Mouse (Mus musculus) liver, embryonic 12.5 days (tissue): Measurements from ENCODE around the gene Mrnip. TPM values are rescaled to one million over a fixed set of nuclear protein-coding genes. Genes with fewer than 3 reads are reported as not detected.

Experiments used
- ATAC-seq: fragments of 200-750 bp; cut with Nextera tagmentation; 2 replicates; pipeline ENCODE4 v1.8.0; 2017; ENCODE audit warnings: moderate number of reproducible peaks, mild to moderate bottlenecking, moderate library complexity
- H3K27ac ChIP-seq: fragments of 300-500 bp; sonication (generic); 2 replicates; pipeline ENCODE4 v1.5.1; 2016; ENCODE audit warnings: mild to moderate bottlenecking
- H3K27me3 ChIP-seq: fragments of 300-500 bp; sonication (generic); replicated peaks from 2 replicates; pipeline ENCODE4 v1.6.1; 2016; ENCODE audit warnings: mild to moderate bottlenecking, moderate library complexity
- H3K36me3 ChIP-seq: fragments of 300-500 bp; sonication (generic); 2 replicates; pipeline ENCODE4 v1.6.1; 2016; ENCODE audit warnings: mild to moderate bottlenecking, moderate library complexity
- H3K4me1 ChIP-seq: fragments of 300-500 bp; sonication (generic); 2 replicates; pipeline ENCODE4 v1.6.1; 2016
- H3K4me2 ChIP-seq: fragments of 300-500 bp; sonication (generic); 2 replicates; pipeline ENCODE4 v1.6.1; 2016; ENCODE audit warnings: mild to moderate bottlenecking, moderate library complexity
- H3K4me3 ChIP-seq: fragments of 300-500 bp; sonication (generic); 2 replicates; pipeline ENCODE4 v1.5.1; 2016; ENCODE audit warnings: mild to moderate bottlenecking, moderate library complexity
- H3K9ac ChIP-seq: fragments of 300-500 bp; sonication (generic); 2 replicates; pipeline ENCODE4 v1.6.1; 2016; ENCODE audit warnings: mild to moderate bottlenecking, moderate library complexity
- H3K9me3 ChIP-seq: fragments of 300-500 bp; sonication (generic); replicated peaks from 2 replicates; pipeline ENCODE4 v1.6.1; 2016; ENCODE audit warnings: mild to moderate bottlenecking, moderate library complexity
- WGBS: fragments of 180-500 bp; shearing (Covaris S2); methylation state at CpG from one replicate; pipeline ENCODE4 v1.1.7; 2016; ENCODE audit not compliant: insufficient replicate concordance; 5-methylcytosine and 5-hydroxymethylcytosine counted together
- polyA plus RNA-seq: library from polyadenylated mRNA; unstranded; fragments of >200 nt; fragmentation: Nextera tagmentation; extraction: Ambion mirVana; gene quantifications from 2 replicates; pipeline ENCODE4 v1.2.1, GENCODE M21; 2016

The Mrnip gene
- polyA plus RNA-seq, 1 experiment from 2014 or later = 8.6 TPM

GRCm38 (mm10) chr11:50208039-50208438 lies 33.8 kb downstream of the Mrnip start:
- Histone ChIP-seq H3K4me3 (no peak overlapping the region), H3K4me2 (0 out of 2 replicates have a peak overlapping the region, but pooled peaks have one; percentile 77), H3K4me1 (peaks cover 49% of the 10 kb centered on the region), H3K36me3 (peaks cover 56% of the 10 kb centered on the region), H3K9ac (peak overlapping the region; percentile 97; the same call in 1 of the 2 replicates), H3K27ac (no peak overlapping the region), H3K27me3 (no peaks in the 10 kb centered on the region), H3K9me3 (no peaks in the 10 kb centered on the region)
- WGBS = 86% methylated on average over 5 of the region's 5 CpGs
- ATAC-seq = no peak

DNA sequence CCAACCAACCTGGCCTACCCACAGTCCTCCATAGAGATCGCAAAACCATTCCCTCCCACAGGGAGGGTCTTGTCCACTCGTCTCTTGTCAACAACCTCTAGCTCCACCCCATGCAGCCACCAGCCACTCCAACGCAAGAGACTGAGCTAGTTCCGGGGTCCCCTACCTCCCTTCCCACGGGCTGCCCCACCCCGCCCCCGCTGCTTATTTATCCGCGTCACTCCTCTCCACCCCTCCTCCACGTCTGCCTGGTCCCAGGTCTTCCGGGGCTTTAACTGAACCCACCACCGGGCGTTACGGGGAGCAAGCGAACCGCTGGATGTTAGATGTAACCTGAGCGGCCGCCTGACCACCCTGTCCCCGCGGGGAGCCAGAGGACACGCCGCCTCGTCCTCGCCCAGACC lies 35.9 kb downstream of the Mrnip start:
- H3K4me3 ChIP-seq = peak overlapping the region; percentile 94
- peak; percentile 93 for ATAC-seq
- H3K9me3 ChIP-seq = no peaks in the 10 kb centered on the region
- peak overlapping the region; percentile 99 for H3K27ac ChIP-seq
- peak overlapping the region; percentile 97 for H3K9ac ChIP-seq
- 2% methylated on average over 24 of the region's 24 CpGs for WGBS
- peaks cover 37% of the 10 kb centered on the region for H3K36me3 ChIP-seq
- peaks cover 58% of the 10 kb centered on the region for H3K4me1 ChIP-seq
- peak overlapping the region; percentile 77 for H3K4me2 ChIP-seq
- no peaks in the 10 kb centered on the region for H3K27me3 ChIP-seq

- peak within 1 kb of the TSS; percentile 99 for H3K27ac ChIP-seq
- H3K9me3 ChIP-seq = no peaks in the 10 kb centered on the region
- H3K4me2 ChIP-seq = peak within 1 kb of the TSS; percentile 77
- peak within 1 kb of the TSS; percentile 97 for H3K9ac ChIP-seq
- peak within 1 kb of the TSS; percentile 94 for H3K4me3 ChIP-seq
- H3K4me1 ChIP-seq = peaks cover 63% of the 10 kb centered on the region
- ATAC-seq = peak; percentile 70
- under 1% methylated on average over 48 of the region's 48 CpGs for WGBS
- no peaks in the 10 kb centered on the region for H3K27me3 ChIP-seq
- peaks cover 32% of the 10 kb centered on the region for H3K36me3 ChIP-seq
These were observed 36.4 kb downstream of the Mrnip start, which contains the start of the genes Sqstm1 and Mgat4b for GRCm38 (mm10) chr11:50210505-50211151. Sqstm1 (minus strand) TSS chr11:50210827. Mgat4b (plus strand) TSS chr11:50210890.

- H3K27me3 ChIP-seq = no peaks in the 10 kb centered on the region
- H3K9ac ChIP-seq = peak overlapping the region; percentile 97
- H3K36me3 ChIP-seq = peaks cover 23% of the 10 kb centered on the region
- no peaks in the 10 kb centered on the region for H3K9me3 ChIP-seq
- no peak for ATAC-seq
- peak overlapping the region; percentile 77 for H3K4me2 ChIP-seq
- peak overlapping the region; percentile 94 for H3K4me3 ChIP-seq
- WGBS = 87% methylated on average over 3 of the region's 3 CpGs
- peak overlapping the region; percentile 99 for H3K27ac ChIP-seq
- peaks cover 72% of the 10 kb centered on the region for H3K4me1 ChIP-seq
These were observed 37.2 kb downstream of the Mrnip start for GRCm38 (mm10) chr11:50211322-50212059.

DNA sequence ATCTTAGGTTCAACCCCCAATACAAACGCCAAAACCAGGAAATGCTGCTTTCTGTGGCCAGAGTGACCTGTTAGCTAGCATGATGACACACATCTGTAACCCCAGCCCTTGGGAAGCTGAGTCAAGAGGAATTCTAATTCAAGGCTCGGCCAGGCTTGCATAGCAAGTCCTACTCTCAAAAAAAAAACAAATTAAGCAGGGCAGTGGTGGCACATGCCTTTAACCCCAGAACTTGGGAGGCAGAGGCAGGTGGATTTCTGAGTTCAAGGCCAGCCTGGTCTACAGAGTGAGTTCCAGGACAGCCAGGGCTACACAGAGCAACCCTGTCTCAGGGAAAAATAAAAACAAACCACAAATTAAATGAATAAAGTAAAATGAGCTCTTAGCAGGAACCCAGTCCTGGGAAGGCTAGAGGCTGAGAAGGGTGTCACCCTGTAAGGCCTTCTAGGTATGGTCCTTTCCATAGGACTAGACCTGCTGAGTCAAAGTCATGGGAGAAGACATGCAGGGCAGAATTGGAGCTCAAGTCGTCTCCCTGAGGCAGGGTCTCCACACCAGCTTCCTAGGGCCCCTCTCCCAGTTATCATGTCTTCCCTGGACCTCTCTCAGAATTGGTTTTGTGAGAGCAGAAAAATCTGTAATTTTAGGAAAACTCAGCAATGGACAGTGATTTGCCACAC lies 38.0 kb downstream of the Mrnip start:
- Histone ChIP-seq H3K4me2 (no peak overlapping the region), H3K4me3 (no peak overlapping the region), H3K9me3 (no peaks in the 10 kb centered on the region), H3K27me3 (no peaks in the 10 kb centered on the region), H3K4me1 (peaks cover 79% of the 10 kb centered on the region), H3K9ac (no peak overlapping the region), H3K27ac (peak overlapping the region; percentile 60), H3K36me3 (peaks cover 16% of the 10 kb centered on the region)
- no peak for ATAC-seq
- 46% methylated on average over 3 of the region's 3 CpGs for WGBS

DNA sequence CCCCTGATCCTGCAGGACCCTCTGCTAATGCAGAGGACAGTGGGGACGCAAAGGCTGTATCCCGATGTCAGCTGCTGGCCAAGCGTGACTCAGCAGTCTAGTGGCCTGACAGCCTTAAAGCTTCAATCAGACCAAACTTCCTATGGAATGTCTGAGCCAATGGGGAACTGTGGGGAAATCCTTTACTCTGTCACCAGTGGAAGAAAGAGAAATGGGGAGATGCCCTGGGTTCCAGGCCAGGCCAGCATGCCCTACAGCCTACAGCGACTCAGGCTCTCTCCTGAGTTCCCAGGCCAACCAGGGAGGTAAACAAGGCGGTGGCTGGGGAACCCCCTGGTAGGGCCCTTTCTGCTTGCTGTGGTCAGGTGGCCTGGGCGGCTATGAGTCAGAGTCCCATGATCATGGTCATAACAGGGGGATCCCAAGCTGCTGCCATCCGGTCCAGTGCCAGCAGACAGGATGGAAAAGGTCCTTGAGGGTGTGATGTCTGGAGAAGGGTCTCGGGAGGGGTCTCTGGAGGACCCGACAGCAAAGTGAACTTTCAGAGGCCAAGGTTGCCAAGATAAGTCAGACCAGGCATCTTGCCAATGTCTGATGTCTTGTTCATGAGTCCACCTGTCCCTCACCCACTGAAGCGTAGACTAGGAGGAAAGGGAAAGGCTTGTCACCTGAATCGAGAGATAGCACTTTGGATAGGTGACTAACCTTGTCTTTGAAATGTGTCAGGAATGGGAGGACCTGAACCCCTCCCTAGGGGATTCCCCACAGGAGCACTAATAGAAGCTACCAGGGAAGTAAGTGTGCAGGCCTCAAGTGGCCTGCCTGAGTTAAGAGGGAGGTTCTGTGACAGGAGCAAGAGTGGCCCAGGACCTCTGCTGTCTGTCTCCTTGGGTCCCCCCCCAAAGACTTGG lies 38.9 kb downstream of the Mrnip start:
- no peak overlapping the region for H3K4me3 ChIP-seq
- no peaks in the 10 kb centered on the region for H3K9me3 ChIP-seq
- peak overlapping the region; percentile 60 for H3K27ac ChIP-seq
- no peaks in the 10 kb centered on the region for H3K27me3 ChIP-seq
- H3K9ac ChIP-seq = no peak overlapping the region
- H3K4me1 ChIP-seq = peaks cover 81% of the 10 kb centered on the region
- H3K4me2 ChIP-seq = no peak overlapping the region
- ATAC-seq = no peak
- H3K36me3 ChIP-seq = peaks cover 7% of the 10 kb centered on the region
- WGBS = 59% methylated on average over 11 of the region's 11 CpGs

- no peak overlapping the region for H3K9ac ChIP-seq
- no peak for ATAC-seq
- no peak overlapping the region for H3K27ac ChIP-seq
- no peak overlapping the region for H3K4me2 ChIP-seq
- no peak overlapping the region for H3K4me3 ChIP-seq
- H3K36me3 ChIP-seq = 0 out of 2 replicates have a peak, but pooled peaks cover 6% of the 10 kb centered on the region
- peaks cover 84% of the 10 kb centered on the region for H3K4me1 ChIP-seq
- 79% methylated on average over 6 of the region's 6 CpGs for WGBS
- H3K27me3 ChIP-seq = no peaks in the 10 kb centered on the region
- no peaks in the 10 kb centered on the region for H3K9me3 ChIP-seq
These were observed 40.4 kb downstream of the Mrnip start for GRCm38 (mm10) chr11:50214631-50215030.

DNA sequence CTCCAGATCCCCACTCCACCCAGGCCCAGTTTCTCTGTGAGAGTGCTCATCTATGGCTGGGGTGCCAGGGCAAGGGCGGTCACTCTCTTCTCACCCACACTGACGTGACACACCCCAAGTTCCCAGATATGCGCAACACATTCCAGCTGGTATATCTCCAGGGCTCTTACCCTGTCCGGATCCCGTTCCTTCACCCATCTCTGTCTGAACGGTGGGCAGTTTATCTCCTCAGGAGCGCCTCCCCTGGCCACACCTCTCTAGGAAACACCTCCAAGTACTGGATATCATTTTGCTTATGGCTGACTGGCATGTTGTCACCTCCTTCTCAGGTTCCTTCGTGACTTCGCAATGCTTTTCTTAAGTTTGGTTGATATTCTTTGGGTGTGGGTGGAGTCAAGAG lies 41.4 kb downstream of the Mrnip start:
- peak overlapping the region; percentile 27; the same call in 1 of the 2 replicates for H3K27ac ChIP-seq
- H3K4me1 ChIP-seq = peaks cover 86% of the 10 kb centered on the region
- H3K9ac ChIP-seq = no peak overlapping the region
- H3K4me2 ChIP-seq = peak overlapping the region; percentile 35
- WGBS = 37% methylated on average over 9 of the region's 9 CpGs
- ATAC-seq = peak; percentile 28; the same call in 1 of the 2 replicates
- no peaks in the 10 kb centered on the region for H3K27me3 ChIP-seq
- no peaks in the 10 kb centered on the region for H3K9me3 ChIP-seq
- H3K36me3 ChIP-seq = peaks cover 6% of the 10 kb centered on the region; the same call in 1 of the 2 replicates
- no peak overlapping the region for H3K4me3 ChIP-seq

- Histone ChIP-seq H3K36me3 (peaks cover 10% of the 10 kb centered on the region; the same call in 1 of the 2 replicates), H3K27me3 (no peaks in the 10 kb centered on the region), H3K4me1 (peaks cover 75% of the 10 kb centered on the region), H3K4me2 (no peak overlapping the region), H3K4me3 (no peak overlapping the region), H3K9me3 (no peaks in the 10 kb centered on the region), H3K9ac (no peak overlapping the region), H3K27ac (peak overlapping the region; percentile 42)
- no peak for ATAC-seq
- WGBS = 64% methylated on average over 4 of the region's 4 CpGs
These were observed 42.6 kb downstream of the Mrnip start for GRCm38 (mm10) chr11:50216724-50217366.

- WGBS = 48% methylated on average over 4 of the region's 4 CpGs
- Histone ChIP-seq H3K27me3 (no peaks in the 10 kb centered on the region), H3K9ac (no peak overlapping the region), H3K4me2 (no peak overlapping the region), H3K9me3 (no peaks in the 10 kb centered on the region), H3K4me1 (peaks cover 70% of the 10 kb centered on the region), H3K27ac (no peak overlapping the region; the same call in 1 of the 2 replicates), H3K36me3 (peaks cover 10% of the 10 kb centered on the region), H3K4me3 (no peak overlapping the region)
- ATAC-seq = no peak
These were observed 43.6 kb downstream of the Mrnip start for GRCm38 (mm10) chr11:50217811-50218210.

- H3K4me1 ChIP-seq = peaks cover 70% of the 10 kb centered on the region
These were observed 45.6 kb downstream of the Mrnip start for GRCm38 (mm10) chr11:50219833-50220232.

More at GRCm38 (mm10) chr11:50219833-50220232, 45.6 kb downstream of the Mrnip start:
- Histone ChIP-seq H3K36me3 (peaks cover 10% of the 10 kb centered on the region), H3K4me3 (no peak overlapping the region), H3K9me3 (no peaks in the 10 kb centered on the region), H3K27me3 (no peaks in the 10 kb centered on the region), H3K27ac (no peak overlapping the region), H3K4me2 (no peak overlapping the region), H3K9ac (no peak overlapping the region)
- 33% methylated on average over 2 of the region's 2 CpGs for WGBS
- ATAC-seq = no peak
